Mouse (Mus musculus) midbrain, postnatal 0 days (tissue): ENCODE results near the gene Dap. TPM values are rescaled to one million over a fixed set of nuclear protein-coding genes. Genes with fewer than 3 reads are reported as not detected.

Experiments
- ATAC-seq: fragments of 200-750 bp; cut with Nextera tagmentation; 2 replicates; pipeline ENCODE4 v1.8.0; 2017; ENCODE audit warnings: moderate number of reproducible peaks, mild to moderate bottlenecking, moderate TSS enrichment, moderate library complexity; ENCODE audit not compliant: low FRiP score
- DNase-seq: peaks from one replicate; pipeline ENCODE4 v3.0.0-alpha.2; 2015; ENCODE audit warnings: low spot score
- H3K27ac ChIP-seq: fragments of 300-500 bp; sonication (generic); 2 replicates; pipeline ENCODE4 v1.5.1; 2014; ENCODE audit warnings: low read depth, mild to moderate bottlenecking, low read length, mixed read lengths
- H3K27me3 ChIP-seq: fragments of 300-500 bp; sonication (generic); 2 replicates; pipeline ENCODE4 v1.6.1; 2014; ENCODE audit warnings: low read length, control low read depth, mixed read lengths; ENCODE audit not compliant: insufficient read depth
- H3K36me3 ChIP-seq: fragments of 300-500 bp; sonication (generic); 2 replicates; pipeline ENCODE4 v1.6.1; 2014; ENCODE audit warnings: low read length, control low read depth, mixed read lengths; ENCODE audit not compliant: insufficient read depth
- H3K4me1 ChIP-seq: fragments of 300-500 bp; sonication (generic); 2 replicates; pipeline ENCODE4 v1.6.1; 2014; ENCODE audit warnings: mild to moderate bottlenecking, control low read depth, antibody characterized with exemption, low read length, mixed read lengths; ENCODE audit not compliant: insufficient read depth
- H3K4me2 ChIP-seq: fragments of 300-500 bp; sonication (generic); 2 replicates; pipeline ENCODE4 v1.6.1; 2014; ENCODE audit warnings: low read depth, mild to moderate bottlenecking, low read length, mixed read lengths; ENCODE audit not compliant: poor library complexity, severe bottlenecking
- H3K4me3 ChIP-seq: fragments of 300-500 bp; sonication (generic); 2 replicates; pipeline ENCODE4 v1.5.1; 2014; ENCODE audit warnings: low read depth, mild to moderate bottlenecking, low read length, moderate library complexity
- H3K9ac ChIP-seq: fragments of 300-500 bp; sonication (generic); replicated peaks from 2 replicates; pipeline ENCODE4 v1.6.1; 2014; ENCODE audit warnings: mild to moderate bottlenecking, low read length, moderate library complexity, mixed read lengths; ENCODE audit not compliant: poor library complexity, severe bottlenecking
- H3K9me3 ChIP-seq: fragments of 300-500 bp; sonication (generic); 2 replicates; pipeline ENCODE4 v1.6.1; 2016; ENCODE audit warnings: low read length, control low read depth
- CTCF ChIP-seq: IDR thresholded peaks from 2 replicates; pipeline ENCODE4 v1.5.1; 2016; ENCODE audit warnings: antibody characterized with exemption, mild to moderate bottlenecking
- WGBS: fragments of 180-500 bp; shearing (Covaris S2); extraction: QIAGEN DNeasy Blood & Tissue Kit; methylation state at CpG from one replicate; pipeline ENCODE4 v1.1.7; 2014; 5-methylcytosine and 5-hydroxymethylcytosine counted together
- polyA plus RNA-seq: library from polyadenylated mRNA; unstranded; fragments of >200 nt; fragmentation: Nextera tagmentation; extraction: Ambion mirVana; gene quantifications from 2 replicates; pipeline ENCODE4 v1.2.1, GENCODE M21; 2015
- total RNA-seq: library from RNA; depleted of rRNA; stranded (reverse); fragments of >200 nt; gene quantifications from 2 replicates; pipeline ENCODE4 v1.2.3, GENCODE M21; 2014

The Dap gene
- total and polyA plus RNA-seq, 2 experiments from 2014 or later: 22.1 to 26.1 TPM

GRCm38 (mm10) chr15:31254939-31255535 is 30.9 kb downstream of the Dap start:
- no peaks in the 10 kb centered on the region for H3K9me3 ChIP-seq
- no peak overlapping the region for H3K27ac ChIP-seq
- no peak overlapping the region for H3K4me2 ChIP-seq
- H3K4me1 ChIP-seq: 0 out of 2 replicates have a peak, but pooled peaks cover 3% of the 10 kb centered on the region
- H3K9ac ChIP-seq: no peak overlapping the region
- no peak overlapping the region for H3K4me3 ChIP-seq
- no peak for DNase-seq
- 88% methylated on average over 9 of the region's 9 CpGs for WGBS
- ATAC-seq: no peak
- no peaks in the 10 kb centered on the region for H3K36me3 ChIP-seq
- TF ChIP-seq CTCF: no peak
- H3K27me3 ChIP-seq: no peaks in the 10 kb centered on the region

GRCm38 (mm10) chr15:31255762-31256161 is 31.6 kb downstream of the Dap start:
- Histone ChIP-seq H3K36me3 (no peaks in the 10 kb centered on the region), H3K27me3 (no peaks in the 10 kb centered on the region), H3K4me1 (0 out of 2 replicates have a peak, but pooled peaks cover 1% of the 10 kb centered on the region), H3K4me3 (no peak overlapping the region), H3K27ac (no peak overlapping the region), H3K9me3 (no peaks in the 10 kb centered on the region), H3K9ac (no peak overlapping the region), H3K4me2 (no peak overlapping the region)
- no peak for TF ChIP-seq CTCF
- 91% methylated on average over 6 of the region's 6 CpGs for WGBS
- DNase-seq (no peak), ATAC-seq (no peak)

DNA sequence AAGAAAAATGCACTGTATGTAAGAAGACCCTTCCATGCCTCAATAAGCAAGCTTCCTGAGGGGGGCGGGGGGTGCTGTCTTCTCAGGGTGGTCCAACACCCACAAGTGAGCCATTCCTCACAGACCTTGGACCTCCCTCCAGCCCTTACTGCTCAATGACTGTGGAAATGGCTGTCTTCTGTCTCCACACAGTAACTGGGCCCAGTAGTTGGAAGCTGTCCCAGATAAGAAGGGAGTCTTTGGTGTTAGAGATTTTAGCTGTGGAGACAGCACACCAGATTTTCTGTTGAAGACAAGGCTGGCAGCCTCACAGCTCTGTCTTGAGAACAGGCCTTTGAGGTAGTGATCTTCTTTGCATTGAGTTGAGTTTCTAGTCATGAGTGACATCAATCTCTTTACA is 33.2 kb downstream of the Dap start:
- TF ChIP-seq CTCF: no peak
- no peak overlapping the region for H3K27ac ChIP-seq
- no peaks in the 10 kb centered on the region; the same call in 1 of the 2 replicates for H3K4me1 ChIP-seq
- no peak overlapping the region for H3K4me2 ChIP-seq
- H3K4me3 ChIP-seq: no peak overlapping the region
- no peak for DNase-seq
- no peak overlapping the region for H3K9ac ChIP-seq
- ATAC-seq: no peak
- no peaks in the 10 kb centered on the region for H3K36me3 ChIP-seq
- H3K9me3 ChIP-seq: no peaks in the 10 kb centered on the region
- no peaks in the 10 kb centered on the region for H3K27me3 ChIP-seq
- WGBS: 85% methylated on average over 1 of the region's 1 CpGs

DNA sequence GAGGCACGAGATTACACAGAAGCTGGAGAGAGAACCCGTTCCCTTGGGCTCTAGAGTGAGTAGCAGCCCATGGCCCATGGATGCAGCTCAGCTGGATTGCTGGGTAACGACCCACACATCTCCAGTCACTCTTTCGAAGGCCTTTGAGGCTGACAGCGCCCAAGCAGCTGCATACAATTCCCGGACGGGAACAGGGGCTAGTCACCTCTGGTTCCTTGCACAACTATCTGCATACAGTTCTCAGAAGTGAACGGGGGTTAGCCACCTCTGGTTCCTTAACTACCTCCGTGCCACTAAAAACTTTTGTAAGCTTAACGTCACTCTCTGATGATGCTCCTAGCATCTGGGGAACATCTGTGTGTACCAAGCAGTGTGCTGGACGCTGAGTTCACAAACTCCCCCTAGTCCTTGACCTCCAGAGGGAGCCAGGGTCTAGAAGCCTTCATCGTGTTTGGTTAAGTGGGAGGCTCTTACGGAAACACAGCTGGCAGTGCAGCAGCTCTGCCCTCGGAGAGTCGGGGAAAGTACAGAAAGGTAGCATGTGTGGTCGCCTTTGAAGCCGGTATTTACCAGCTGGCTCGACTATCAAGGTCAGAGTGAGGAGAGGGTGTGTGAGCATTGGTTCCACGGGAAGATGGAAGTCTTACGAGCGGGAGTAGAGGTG is 34.0 kb downstream of the Dap start:
- TF ChIP-seq CTCF: no peak
- DNase-seq (no peak), ATAC-seq (no peak)
- H3K27me3 ChIP-seq: no peaks in the 10 kb centered on the region
- no peaks in the 10 kb centered on the region for H3K9me3 ChIP-seq
- H3K9ac ChIP-seq: no peak overlapping the region
- H3K36me3 ChIP-seq: no peaks in the 10 kb centered on the region
- H3K4me3 ChIP-seq: no peak overlapping the region
- H3K4me1 ChIP-seq: no peaks in the 10 kb centered on the region; the same call in 1 of the 2 replicates
- 82% methylated on average over 21 of the region's 21 CpGs for WGBS
- no peak overlapping the region for H3K27ac ChIP-seq
- no peak overlapping the region for H3K4me2 ChIP-seq

DNA sequence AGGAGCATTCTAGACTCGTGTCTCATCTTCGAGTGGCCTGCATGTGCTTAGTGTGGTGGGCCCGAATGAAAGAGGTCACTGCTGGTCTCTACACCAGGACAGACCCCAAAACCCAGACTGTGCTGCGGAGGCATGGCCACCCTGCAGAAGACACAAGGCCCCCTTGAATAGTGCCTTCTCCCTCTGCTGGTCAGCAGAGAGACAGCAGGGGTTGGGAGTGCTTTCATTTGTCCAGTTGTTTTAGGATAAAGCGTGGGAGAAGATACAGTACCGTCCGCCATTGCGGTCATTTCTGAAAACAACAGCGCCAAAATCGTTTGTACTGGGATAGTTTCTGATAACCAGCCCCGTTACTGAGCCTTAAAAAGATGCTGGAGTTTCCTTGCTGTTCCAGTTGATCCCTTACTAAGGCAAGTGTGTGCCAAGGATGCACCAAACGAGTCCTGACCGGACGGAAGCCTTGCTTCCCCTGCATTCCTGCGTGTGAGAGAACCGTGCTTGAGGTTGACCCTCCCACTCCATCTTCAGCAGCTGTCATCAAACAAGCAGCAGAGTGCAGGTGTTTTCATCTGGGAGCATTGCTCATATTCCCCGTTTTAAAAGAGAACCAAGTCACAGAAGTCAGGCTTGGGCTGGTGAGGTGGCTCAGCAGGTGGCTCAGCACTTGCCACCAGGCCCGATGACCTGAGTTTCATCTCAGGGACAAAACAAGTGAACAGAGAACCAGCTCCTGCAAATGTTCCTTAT is 34.8 kb downstream of the Dap start:
- Histone ChIP-seq H3K4me2 (no peak overlapping the region), H3K9me3 (no peaks in the 10 kb centered on the region), H3K27me3 (no peaks in the 10 kb centered on the region), H3K4me3 (no peak overlapping the region), H3K4me1 (no peaks in the 10 kb centered on the region; the same call in 1 of the 2 replicates), H3K9ac (no peak overlapping the region), H3K36me3 (no peaks in the 10 kb centered on the region), H3K27ac (no peak overlapping the region)
- ATAC-seq (no peak), DNase-seq (no peak)
- TF ChIP-seq CTCF: peak; percentile 70
- 85% methylated on average over 18 of the region's 18 CpGs for WGBS

- no peak overlapping the region for H3K4me2 ChIP-seq
- TF ChIP-seq CTCF: no peak
- H3K9me3 ChIP-seq: no peaks in the 10 kb centered on the region
- no peak for DNase-seq
- H3K27ac ChIP-seq: no peak overlapping the region
- H3K27me3 ChIP-seq: no peaks in the 10 kb centered on the region
- ATAC-seq: no peak
- H3K9ac ChIP-seq: no peak overlapping the region
- H3K4me3 ChIP-seq: no peak overlapping the region
- WGBS: 91% methylated on average over 10 of the region's 10 CpGs
- H3K36me3 ChIP-seq: no peaks in the 10 kb centered on the region
- H3K4me1 ChIP-seq: no peaks in the 10 kb centered on the region; the same call in 1 of the 2 replicates
Observed at GRCm38 (mm10) chr15:31261094-31261493, 37.0 kb downstream of the Dap start.
